ENCODE assay signal across 31 mouse cellular contexts in genomic region chr3:154359231-154359630, GRCm38 (mm10). TPM values are rescaled to one million over a fixed set of nuclear protein-coding genes. Genes with fewer than 3 reads are reported as not detected.
"Had no signal": no experiment of that assay in that cellular context is flagged by ENCODE, and none has a peak within 500 bp of the region (broad histone marks: within the 10 kb centered on the region; RNA-seq: fewer than 3 reads in every experiment).

No protein-coding gene starts in this region.

- DNase-seq: cerebellum, adult 9-10 months; cerebellum, adult 9-11 months; cerebellum, postnatal 10 days; cerebellum, postnatal 14 days; cerebellum, postnatal 25 days; cerebellum, postnatal 36 days; embryo, embryonic 11 days; forebrain, postnatal 0 days; gastrocnemius, adult 2 months; gastrocnemius, postnatal 10 days; gastrocnemius, postnatal 14 days; gastrocnemius, postnatal 25 days; gastrocnemius, postnatal 36 days; heart, adult 11 months; heart, adult 18-20 months; heart, adult 2 months had no signal

- H3K4me3 ChIP-seq: embryonic facial prominence, embryonic 10.5 days; embryonic facial prominence, embryonic 12.5 days; embryonic facial prominence, embryonic 13.5 days; embryonic facial prominence, embryonic 15.5 days; erythroblast, embryonic 14.5 days; forebrain, embryonic 10.5 days; forebrain, embryonic 12.5 days; forebrain, embryonic 13.5 days; forebrain, embryonic 15.5 days; gastrocnemius, adult 2 months; heart, adult 2 months had no signal

- H3K9ac ChIP-seq: embryonic facial prominence, embryonic 12.5 days; embryonic facial prominence, embryonic 13.5 days; embryonic facial prominence, embryonic 15.5 days; forebrain, embryonic 12.5 days; forebrain, embryonic 13.5 days; forebrain, embryonic 15.5 days; forebrain, postnatal 0 days had no signal

- H3K27ac ChIP-seq: embryonic facial prominence, embryonic 10.5 days; embryonic facial prominence, embryonic 12.5 days; embryonic facial prominence, embryonic 13.5 days; embryonic facial prominence, embryonic 15.5 days; forebrain, embryonic 10.5 days; forebrain, embryonic 12.5 days; forebrain, embryonic 13.5 days; forebrain, embryonic 15.5 days; gastrocnemius, adult 2 months; heart, adult 2 months had no signal

- H3K36me3 ChIP-seq: embryonic facial prominence, embryonic 10.5 days; embryonic facial prominence, embryonic 12.5 days; embryonic facial prominence, embryonic 13.5 days; embryonic facial prominence, embryonic 15.5 days; forebrain, embryonic 10.5 days; forebrain, embryonic 12.5 days; forebrain, embryonic 15.5 days had no signal

- H3K4me2 ChIP-seq: embryonic facial prominence, embryonic 12.5 days; embryonic facial prominence, embryonic 13.5 days; embryonic facial prominence, embryonic 15.5 days; forebrain, embryonic 12.5 days; forebrain, embryonic 13.5 days; forebrain, embryonic 15.5 days had no signal

- H3K27me3 ChIP-seq: embryonic facial prominence, embryonic 12.5 days; embryonic facial prominence, embryonic 13.5 days; embryonic facial prominence, embryonic 15.5 days; forebrain, embryonic 12.5 days; forebrain, embryonic 13.5 days; forebrain, embryonic 15.5 days had no signal

- H3K9me3 ChIP-seq: embryonic facial prominence, embryonic 10.5 days; embryonic facial prominence, embryonic 12.5 days; embryonic facial prominence, embryonic 13.5 days; embryonic facial prominence, embryonic 15.5 days; forebrain, embryonic 10.5 days; forebrain, embryonic 12.5 days; forebrain, embryonic 13.5 days; forebrain, embryonic 15.5 days had no signal

- H3K4me1 ChIP-seq: forebrain, embryonic 10.5 days; forebrain, embryonic 12.5 days; forebrain, embryonic 13.5 days; forebrain, embryonic 15.5 days had no signal

- ATAC-seq: forebrain, embryonic 13.5 days; forebrain, embryonic 14.5 days; forebrain, embryonic 15.5 days; forebrain, embryonic 16.5 days; forebrain, postnatal 0 days had no signal

RNA-seq across cellular contexts. Expression of gene Lhx8, which starts 28.8 kb away (rescaled TPM):
- total RNA-seq: common myeloid progenitor, adult 5-6 weeks; gastrocnemius, adult 18-20 months; gastrocnemius, postnatal 25 days; gastrocnemius, postnatal 36 days; granulocyte monocyte progenitor cell, adult 5-6 weeks; heart, adult 18-20 months; heart, adult 2 months; heart, adult 8-10 months had no signal
- polyA plus RNA-seq: erythroblast, embryonic 14.5 days had no signal
